Mouse (Mus musculus): ENCODE measurements around the gene Slc22a23.
"Not testable (repeated sequence)": the region's sequence is repeated elsewhere in the genome, so short reads cannot be mapped to it uniquely, and the experiment has no call there.

The Slc22a23 gene

GRCm38 (mm10) chr13:34345128-34346085 lies at the start of gene Slc22a23:
Gene Slc22a23, minus strand, starts transcription at chr13:34345182.
- no peak for DNase-seq (ENCODE audit: low read depth, low spot score)

- not testable (repeated sequence) for DNase-seq (ENCODE audit: low read depth, low spot score)
These were observed 49.3 kb upstream of the Slc22a23 start for GRCm38 (mm10) chr13:34394305-34394704.

GRCm38 (mm10) chr13:34392376-34392775 lies 47.4 kb upstream of the Slc22a23 start:
- peak; percentile 50 for DNase-seq (ENCODE audit: low read depth, low spot score)

- DNase-seq (ENCODE audit: low read depth, low spot score) = no peak
These were observed 43.2 kb upstream of the Slc22a23 start for GRCm38 (mm10) chr13:34388219-34388618.

GRCm38 (mm10) chr13:34383416-34383815 lies 38.4 kb upstream of the Slc22a23 start:
- no peak for DNase-seq (ENCODE audit: low read depth, low spot score)

GRCm38 (mm10) chr13:34378926-34379325 lies 33.9 kb upstream of the Slc22a23 start:
- peak; percentile 64 for DNase-seq (ENCODE audit: low read depth, low spot score)

- no peak for DNase-seq (ENCODE audit: low read depth, low spot score)
These were observed 30.2 kb upstream of the Slc22a23 start for GRCm38 (mm10) chr13:34375145-34375544.

- DNase-seq (ENCODE audit: low read depth, low spot score) = no peak
These were observed 28.0 kb upstream of the Slc22a23 start for GRCm38 (mm10) chr13:34372870-34373478.

- DNase-seq (ENCODE audit: low read depth, low spot score) = peak; percentile 82
These were observed 27.2 kb upstream of the Slc22a23 start for GRCm38 (mm10) chr13:34371951-34372869.

- DNase-seq (ENCODE audit: low read depth, low spot score) = peak; percentile 67
These were observed 25.4 kb upstream of the Slc22a23 start for GRCm38 (mm10) chr13:34370281-34370825.

- peak; percentile 84 for DNase-seq (ENCODE audit: low read depth, low spot score)
These were observed 20.2 kb upstream of the Slc22a23 start for GRCm38 (mm10) chr13:34365226-34365625.

GRCm38 (mm10) chr13:34355656-34356055 lies 10.7 kb upstream of the Slc22a23 start:
- DNase-seq (ENCODE audit: low read depth, low spot score) = no peak

GRCm38 (mm10) chr13:34354830-34355624 lies 10.0 kb upstream of the Slc22a23 start:
- no peak for DNase-seq (ENCODE audit: low read depth, low spot score)

- no peak for DNase-seq (ENCODE audit: low read depth, low spot score)
These were observed 8.3 kb upstream of the Slc22a23 start for GRCm38 (mm10) chr13:34353241-34353640.

- peak; percentile 54 for DNase-seq (ENCODE audit: low read depth, low spot score)
These were observed 6.5 kb upstream of the Slc22a23 start for GRCm38 (mm10) chr13:34351437-34351836.

GRCm38 (mm10) chr13:34347960-34348889 lies 3.2 kb upstream of the Slc22a23 start:
- peak; percentile 66 for DNase-seq (ENCODE audit: low read depth, low spot score)

- no peak for DNase-seq (ENCODE audit: low read depth, low spot score)
These were observed 1.8 kb upstream of the Slc22a23 start for GRCm38 (mm10) chr13:34346748-34347147.

GRCm38 (mm10) chr13:34346238-34346637 lies 1.3 kb upstream of the Slc22a23 start:
- no peak for DNase-seq (ENCODE audit: low read depth, low spot score)

- no peak for DNase-seq (ENCODE audit: low read depth, low spot score)
These were observed 430 bp downstream of the Slc22a23 start for GRCm38 (mm10) chr13:34344376-34345127.
